Mouse (Mus musculus): Measurements from ENCODE around the gene Slc20a1. TPM values are rescaled to one million over a fixed set of nuclear protein-coding genes. Genes with fewer than 3 reads are reported as not detected.

Gene Slc20a1
- polyA plus RNA-seq, 1 experiment from 2014 or later = 61.6 TPM

- WGBS = 88% methylated on average over 2 of the region's 2 CpGs
- H3K4me1 ChIP-seq = no peaks in the 10 kb centered on the region
- H3K36me3 ChIP-seq (replicated peaks) = no peaks in the 10 kb centered on the region
- no peaks in the 10 kb centered on the region for H3K27me3 ChIP-seq
- no peak overlapping the region for H3K9ac ChIP-seq
- H3K4me3 ChIP-seq (replicated peaks) = no peak overlapping the region
- no peak for ATAC-seq (ENCODE audit: low FRiP score)
- no peaks in the 10 kb centered on the region for H3K9me3 ChIP-seq
- no peak overlapping the region for H3K27ac ChIP-seq
- H3K4me2 ChIP-seq = no peak overlapping the region
Observed at GRCm38 (mm10) chr2:129234731-129235130, 36.2 kb downstream of the Slc20a1 start.

GRCm38 (mm10) chr2:129236526-129236925 lies 38.0 kb downstream of the Slc20a1 start:
- no peaks in the 10 kb centered on the region for H3K9me3 ChIP-seq
- H3K9ac ChIP-seq = no peak overlapping the region
- H3K4me1 ChIP-seq = peaks cover 7% of the 10 kb centered on the region
- H3K27ac ChIP-seq = no peak overlapping the region
- H3K36me3 ChIP-seq (replicated peaks) = no peaks in the 10 kb centered on the region
- H3K4me2 ChIP-seq = no peak overlapping the region
- no peak overlapping the region for H3K4me3 ChIP-seq (replicated peaks)
- ATAC-seq (ENCODE audit: low FRiP score) = no peak
- WGBS = 68% methylated on average over 4 of the region's 4 CpGs
- no peaks in the 10 kb centered on the region for H3K27me3 ChIP-seq

GRCm38 (mm10) chr2:129240726-129241432 lies 42.3 kb downstream of the Slc20a1 start:
- WGBS = 76% methylated on average over 9 of the region's 9 CpGs
- Histone ChIP-seq H3K27ac (no peak overlapping the region), H3K9me3 (no peaks in the 10 kb centered on the region), H3K36me3 (replicated peaks) (no peaks in the 10 kb centered on the region), H3K4me2 (no peak overlapping the region), H3K27me3 (no peaks in the 10 kb centered on the region), H3K4me1 (peaks cover 7% of the 10 kb centered on the region), H3K9ac (no peak overlapping the region), H3K4me3 (replicated peaks) (no peak overlapping the region)
- ATAC-seq (ENCODE audit: low FRiP score) = no peak

GRCm38 (mm10) chr2:129241845-129242833 lies 43.6 kb downstream of the Slc20a1 start:
- Histone ChIP-seq H3K27ac (no peak overlapping the region), H3K9ac (no peak overlapping the region), H3K4me1 (peaks cover 7% of the 10 kb centered on the region), H3K36me3 (replicated peaks) (no peaks in the 10 kb centered on the region), H3K4me2 (no peak overlapping the region), H3K27me3 (no peaks in the 10 kb centered on the region), H3K9me3 (no peaks in the 10 kb centered on the region), H3K4me3 (replicated peaks) (no peak overlapping the region)
- 66% methylated on average over 7 of the region's 7 CpGs for WGBS
- no peak for ATAC-seq (ENCODE audit: low FRiP score)

GRCm38 (mm10) chr2:129243005-129243404 lies 44.4 kb downstream of the Slc20a1 start:
- Histone ChIP-seq H3K4me1 (peaks cover 7% of the 10 kb centered on the region), H3K36me3 (replicated peaks) (no peaks in the 10 kb centered on the region), H3K9me3 (no peaks in the 10 kb centered on the region), H3K27ac (no peak overlapping the region), H3K4me2 (no peak overlapping the region), H3K9ac (no peak overlapping the region), H3K4me3 (replicated peaks) (no peak overlapping the region), H3K27me3 (no peaks in the 10 kb centered on the region)
- ATAC-seq (ENCODE audit: low FRiP score) = no peak
- 94% methylated on average over 4 of the region's 4 CpGs for WGBS

GRCm38 (mm10) chr2:129243786-129244185 lies 45.2 kb downstream of the Slc20a1 start:
- H3K36me3 ChIP-seq (replicated peaks) = no peaks in the 10 kb centered on the region
- H3K4me3 ChIP-seq (replicated peaks) = no peak overlapping the region
- peaks cover 7% of the 10 kb centered on the region for H3K4me1 ChIP-seq
- WGBS = 56% methylated on average over 9 of the region's 9 CpGs
- H3K27ac ChIP-seq = no peak overlapping the region
- no peaks in the 10 kb centered on the region for H3K27me3 ChIP-seq
- no peak overlapping the region for H3K9ac ChIP-seq
- H3K9me3 ChIP-seq = no peaks in the 10 kb centered on the region
- H3K4me2 ChIP-seq = no peak overlapping the region
- ATAC-seq (ENCODE audit: low FRiP score) = no peak

- Histone ChIP-seq H3K9ac (no peak overlapping the region), H3K4me3 (replicated peaks) (no peak overlapping the region), H3K27me3 (no peaks in the 10 kb centered on the region), H3K36me3 (replicated peaks) (no peaks in the 10 kb centered on the region), H3K9me3 (no peaks in the 10 kb centered on the region), H3K4me1 (peaks cover 7% of the 10 kb centered on the region), H3K27ac (no peak overlapping the region), H3K4me2 (no peak overlapping the region)
- 89% methylated on average over 20 of the region's 20 CpGs for WGBS
- no peak for ATAC-seq (ENCODE audit: low FRiP score)
Observed at GRCm38 (mm10) chr2:129244446-129245120, 46.0 kb downstream of the Slc20a1 start.

GRCm38 (mm10) chr2:129245618-129246017 lies 47.1 kb downstream of the Slc20a1 start:
- Histone ChIP-seq H3K9ac (no peak overlapping the region), H3K36me3 (replicated peaks) (no peaks in the 10 kb centered on the region), H3K4me2 (no peak overlapping the region), H3K9me3 (no peaks in the 10 kb centered on the region), H3K27me3 (no peaks in the 10 kb centered on the region), H3K4me1 (peaks cover 7% of the 10 kb centered on the region), H3K27ac (no peak overlapping the region), H3K4me3 (replicated peaks) (no peak overlapping the region)
- 55% methylated on average over 5 of the region's 5 CpGs for WGBS
- ATAC-seq (ENCODE audit: low FRiP score) = no peak

- 85% methylated on average over 7 of the region's 7 CpGs for WGBS
- H3K9me3 ChIP-seq = no peaks in the 10 kb centered on the region
- H3K4me2 ChIP-seq = no peak overlapping the region
- no peak for ATAC-seq (ENCODE audit: low FRiP score)
- H3K27me3 ChIP-seq = no peaks in the 10 kb centered on the region
- H3K36me3 ChIP-seq (replicated peaks) = no peaks in the 10 kb centered on the region
- H3K27ac ChIP-seq = no peak overlapping the region
- no peak overlapping the region for H3K9ac ChIP-seq
- peaks cover 1% of the 10 kb centered on the region for H3K4me1 ChIP-seq
- no peak overlapping the region for H3K4me3 ChIP-seq (replicated peaks)
Observed at GRCm38 (mm10) chr2:129246436-129246835, 47.9 kb downstream of the Slc20a1 start.

- Histone ChIP-seq H3K36me3 (replicated peaks) (no peaks in the 10 kb centered on the region), H3K4me3 (replicated peaks) (no peak overlapping the region), H3K27ac (no peak overlapping the region), H3K27me3 (no peaks in the 10 kb centered on the region), H3K4me2 (no peak overlapping the region), H3K4me1 (no peaks in the 10 kb centered on the region), H3K9ac (no peak overlapping the region), H3K9me3 (no peaks in the 10 kb centered on the region)
- no peak for ATAC-seq (ENCODE audit: low FRiP score)
- 93% methylated on average over 12 of the region's 12 CpGs for WGBS
Observed at GRCm38 (mm10) chr2:129246924-129247323, 48.4 kb downstream of the Slc20a1 start.

- 88% methylated on average over 7 of the region's 7 CpGs for WGBS
Observed at GRCm38 (mm10) chr2:129247707-129248121, 49.1 kb downstream of the Slc20a1 start.

GRCm38 (mm10) chr2:129249321-129249720 lies 50.8 kb downstream of the Slc20a1 start:
- no peak overlapping the region for H3K4me3 ChIP-seq (replicated peaks)
- 79% methylated on average over 1 of the region's 1 CpGs for WGBS
- H3K4me1 ChIP-seq = no peaks in the 10 kb centered on the region
- H3K9ac ChIP-seq = no peak overlapping the region
- H3K27ac ChIP-seq = no peak overlapping the region
- no peaks in the 10 kb centered on the region for H3K36me3 ChIP-seq (replicated peaks)
- H3K9me3 ChIP-seq = no peaks in the 10 kb centered on the region
- H3K4me2 ChIP-seq = no peak overlapping the region
- H3K27me3 ChIP-seq = no peaks in the 10 kb centered on the region
- no peak for ATAC-seq (ENCODE audit: low FRiP score)

More at GRCm38 (mm10) chr2:129247707-129248121, 49.1 kb downstream of the Slc20a1 start:
- H3K4me1 ChIP-seq = no peaks in the 10 kb centered on the region
- no peaks in the 10 kb centered on the region for H3K36me3 ChIP-seq (replicated peaks)
- H3K27ac ChIP-seq = no peak overlapping the region
- no peak overlapping the region for H3K4me2 ChIP-seq
- H3K4me3 ChIP-seq (replicated peaks) = no peak overlapping the region
- H3K9ac ChIP-seq = no peak overlapping the region
- H3K27me3 ChIP-seq = no peaks in the 10 kb centered on the region
- H3K9me3 ChIP-seq = no peaks in the 10 kb centered on the region
- no peak for ATAC-seq (ENCODE audit: low FRiP score)
